Mouse (Mus musculus) ES-Bruce4 (cell line): ENCODE data around the gene Synj2bp.
"Not testable (repeated sequence)": the region's sequence is repeated elsewhere in the genome, so short reads cannot be mapped to it uniquely, and the experiment has no call there.

Source experiments
- CTCF ChIP-seq: IDR thresholded peaks from one replicate; pipeline ENCODE4 v1.8.1; 2011; ENCODE audit warnings: low read depth, low read length
- POLR2A ChIP-seq: IDR thresholded peaks from one replicate; pipeline ENCODE4 v1.8.1; 2011; ENCODE audit warnings: low read length; ENCODE audit not compliant: insufficient read depth

DNA sequence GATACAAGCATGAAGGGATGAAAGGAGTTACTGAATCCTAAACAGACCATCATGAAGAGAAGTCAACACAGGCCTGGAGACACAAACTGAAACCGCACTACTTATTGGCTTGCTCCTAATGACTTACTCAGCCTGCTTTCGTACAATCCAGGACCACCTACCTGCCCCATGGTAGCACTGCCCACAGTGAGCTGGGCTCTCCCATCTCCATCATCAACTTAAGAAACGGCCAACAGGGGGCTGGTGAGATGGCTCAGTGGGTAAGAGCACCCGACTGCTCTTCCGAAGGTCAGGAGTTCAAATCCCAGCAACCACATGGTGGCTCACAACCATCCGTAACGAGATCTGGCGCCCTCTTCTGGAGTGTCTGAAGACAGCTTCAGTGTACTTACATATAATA, 2.1 kb downstream of the Synj2bp start:
- TF ChIP-seq POLR2A, CTCF: not testable (repeated sequence)
